Mouse (Mus musculus): ENCODE data around the gene Nr4a1.

DNA sequence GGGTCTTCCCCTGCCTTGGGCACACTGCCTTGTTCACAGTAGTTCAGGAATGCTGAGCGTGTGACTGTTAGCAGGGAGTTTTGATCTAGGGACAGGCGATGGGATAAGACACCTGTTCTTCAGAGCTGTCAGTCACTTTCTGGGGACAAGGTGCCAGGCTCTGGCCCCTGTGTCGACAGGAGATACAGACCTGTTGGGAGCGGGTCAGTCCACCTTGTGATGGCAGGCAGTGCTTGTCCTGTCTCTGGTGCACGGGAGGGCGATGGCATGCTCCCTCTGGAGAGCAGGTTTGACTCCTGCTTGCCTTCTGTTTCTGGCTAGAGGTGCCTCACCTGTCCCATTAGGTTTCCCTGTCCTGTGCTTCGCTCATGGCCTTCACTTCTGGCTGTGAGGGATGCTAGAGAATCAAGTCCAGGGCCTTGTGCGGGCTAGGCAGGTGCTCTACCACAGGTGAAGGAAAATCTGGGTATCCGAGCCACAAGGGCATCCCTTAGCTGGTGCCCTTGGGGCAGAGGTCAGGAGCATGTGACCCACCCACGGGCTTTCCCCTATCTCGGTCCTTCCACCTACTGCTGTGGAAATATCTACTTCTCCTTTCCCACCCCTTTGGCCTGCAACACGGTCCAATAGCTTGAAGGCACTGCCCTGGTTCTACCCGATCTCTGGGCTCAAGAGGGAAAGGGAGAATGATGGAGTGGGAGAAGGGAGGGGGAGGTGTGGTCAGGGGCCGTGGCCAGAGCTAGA lies 2.6 kb downstream of the Nr4a1 start:
- TF ChIP-seq TAL1 (conservative IDR thresholded peaks at IDR 0.05; ENCODE audit: low read depth, low read length) (no peak), CTCF (IDR thresholded peaks at IDR 0.05; ENCODE audit: low read depth, low read length) (no peak), GATA1 (IDR thresholded peaks at IDR 0.05; ENCODE audit: borderline replicate concordance, low read length) (no peak)
